Mouse (Mus musculus) megakaryocyte, embryonic 14.5 days (primary cell): ENCODE measurements around the gene Trim29. TPM values are rescaled to one million over a fixed set of nuclear protein-coding genes. Genes with fewer than 3 reads are reported as not detected.

Experiments used
- H3K27me3 ChIP-seq: replicated peaks from 2 replicates; pipeline ENCODE3; 2012; ENCODE audit warnings: inconsistent platforms
- H3K36me3 ChIP-seq: replicated peaks from 2 replicates; pipeline ENCODE3; 2012; ENCODE audit warnings: low read length, inconsistent platforms, mixed read lengths
- H3K4me1 ChIP-seq: 2 replicates; pipeline ENCODE4 v1.6.1; 2012; ENCODE audit warnings: inconsistent platforms
- H3K4me3 ChIP-seq: replicated peaks from 2 replicates; pipeline ENCODE3; 2012; ENCODE audit warnings: moderate library complexity, mild to moderate bottlenecking, inconsistent platforms
- H3K9me3 ChIP-seq: 2 replicates; pipeline ENCODE4 v1.6.1; 2012; ENCODE audit warnings: inconsistent platforms
- FLI1 ChIP-seq: IDR thresholded peaks from 2 replicates; pipeline ENCODE4 v1.6.1; 2012; ENCODE audit warnings: low read length, inconsistent platforms, mixed read lengths
- GATA1 ChIP-seq: IDR thresholded peaks from 3 replicates; pipeline ENCODE4 v1.6.1; 2012; ENCODE audit warnings: mixed read lengths, low read length, inconsistent platforms, borderline replicate concordance
- polyA plus RNA-seq: library from polyadenylated mRNA; stranded (reverse); fragments of >175 nt; gene quantifications from 2 replicates; pipeline ENCODE4 v1.2.3, GENCODE M21; 2012; ENCODE audit warnings: low replicate concordance; ENCODE audit not compliant: insufficient read depth

The Trim29 gene
- polyA plus RNA-seq, 1 experiment: 0.18 TPM

GRCm38 (mm10) chr9:43327182-43328129 lies 16.8 kb downstream of the Trim29 start:
- no peak for TF ChIP-seq FLI1
- TF ChIP-seq GATA1: no peak
- Histone ChIP-seq H3K27me3 (peaks cover 54% of the 10 kb centered on the region), H3K4me1 (no peaks in the 10 kb centered on the region), H3K36me3 (no peaks in the 10 kb centered on the region), H3K9me3 (no peaks in the 10 kb centered on the region), H3K4me3 (no peak overlapping the region)

- Histone ChIP-seq H3K36me3 (no peaks in the 10 kb centered on the region), H3K27me3 (peaks cover 54% of the 10 kb centered on the region), H3K4me1 (no peaks in the 10 kb centered on the region), H3K4me3 (no peak overlapping the region), H3K9me3 (no peaks in the 10 kb centered on the region)
- TF ChIP-seq GATA1 (no peak), FLI1 (no peak)
These were observed 19.8 kb downstream of the Trim29 start for GRCm38 (mm10) chr9:43330426-43330825.

GRCm38 (mm10) chr9:43331476-43332471 lies 21.1 kb downstream of the Trim29 start:
- TF ChIP-seq FLI1 (no peak), GATA1 (no peak)
- Histone ChIP-seq H3K9me3 (no peaks in the 10 kb centered on the region), H3K36me3 (no peaks in the 10 kb centered on the region), H3K4me3 (peak overlapping the region; percentile 12), H3K4me1 (no peaks in the 10 kb centered on the region), H3K27me3 (peaks cover 45% of the 10 kb centered on the region)

GRCm38 (mm10) chr9:43334476-43334875 lies 23.8 kb downstream of the Trim29 start:
- H3K27me3 ChIP-seq: peaks cover 30% of the 10 kb centered on the region
- no peak overlapping the region for H3K4me3 ChIP-seq
- H3K9me3 ChIP-seq: no peaks in the 10 kb centered on the region
- no peaks in the 10 kb centered on the region for H3K36me3 ChIP-seq
- TF ChIP-seq FLI1 (no peak), GATA1 (no peak)
- H3K4me1 ChIP-seq: no peaks in the 10 kb centered on the region

GRCm38 (mm10) chr9:43337636-43338035 lies 27.0 kb downstream of the Trim29 start:
- Histone ChIP-seq H3K4me3 (no peak overlapping the region), H3K27me3 (peaks cover 20% of the 10 kb centered on the region), H3K36me3 (no peaks in the 10 kb centered on the region), H3K4me1 (no peaks in the 10 kb centered on the region), H3K9me3 (no peaks in the 10 kb centered on the region)
- TF ChIP-seq FLI1 (no peak), GATA1 (no peak)

GRCm38 (mm10) chr9:43338067-43338466 lies 27.4 kb downstream of the Trim29 start:
- no peaks in the 10 kb centered on the region for H3K4me1 ChIP-seq
- H3K4me3 ChIP-seq: no peak overlapping the region
- H3K27me3 ChIP-seq: peaks cover 20% of the 10 kb centered on the region
- H3K36me3 ChIP-seq: no peaks in the 10 kb centered on the region
- H3K9me3 ChIP-seq: no peaks in the 10 kb centered on the region
- no peak for TF ChIP-seq FLI1
- no peak for TF ChIP-seq GATA1

- H3K4me1 ChIP-seq: no peaks in the 10 kb centered on the region
- TF ChIP-seq GATA1 (no peak), FLI1 (no peak)
- H3K36me3 ChIP-seq: no peaks in the 10 kb centered on the region
- H3K27me3 ChIP-seq: peaks cover 16% of the 10 kb centered on the region
- H3K4me3 ChIP-seq: no peak overlapping the region
- no peaks in the 10 kb centered on the region for H3K9me3 ChIP-seq
These were observed 29.0 kb downstream of the Trim29 start for GRCm38 (mm10) chr9:43339614-43340020.

- Histone ChIP-seq H3K4me1 (no peaks in the 10 kb centered on the region), H3K9me3 (no peaks in the 10 kb centered on the region), H3K4me3 (no peak overlapping the region), H3K27me3 (peaks cover 44% of the 10 kb centered on the region), H3K36me3 (no peaks in the 10 kb centered on the region)
- TF ChIP-seq GATA1: no peak
- TF ChIP-seq FLI1: no peak
These were observed 39.4 kb downstream of the Trim29 start for GRCm38 (mm10) chr9:43350089-43350488.

GRCm38 (mm10) chr9:43351015-43351414 lies 40.4 kb downstream of the Trim29 start:
- peaks cover 48% of the 10 kb centered on the region for H3K27me3 ChIP-seq
- H3K4me3 ChIP-seq: no peak overlapping the region
- no peaks in the 10 kb centered on the region for H3K4me1 ChIP-seq
- no peaks in the 10 kb centered on the region for H3K36me3 ChIP-seq
- no peaks in the 10 kb centered on the region for H3K9me3 ChIP-seq
- TF ChIP-seq FLI1: no peak
- TF ChIP-seq GATA1: no peak

GRCm38 (mm10) chr9:43357011-43357410 lies 46.4 kb downstream of the Trim29 start:
- Histone ChIP-seq H3K36me3 (no peaks in the 10 kb centered on the region), H3K4me3 (no peak overlapping the region), H3K9me3 (no peaks in the 10 kb centered on the region), H3K4me1 (no peaks in the 10 kb centered on the region), H3K27me3 (peaks cover 28% of the 10 kb centered on the region)
- no peak for TF ChIP-seq FLI1
- TF ChIP-seq GATA1: no peak
